Mouse (Mus musculus): ENCODE measurements around the gene Elmo1. TPM values are rescaled to one million over a fixed set of nuclear protein-coding genes. Genes with fewer than 3 reads are reported as not detected.

The Elmo1 gene
- polyA plus RNA-seq, 1 experiment from 2014 or later, result 10.7 TPM

DNA sequence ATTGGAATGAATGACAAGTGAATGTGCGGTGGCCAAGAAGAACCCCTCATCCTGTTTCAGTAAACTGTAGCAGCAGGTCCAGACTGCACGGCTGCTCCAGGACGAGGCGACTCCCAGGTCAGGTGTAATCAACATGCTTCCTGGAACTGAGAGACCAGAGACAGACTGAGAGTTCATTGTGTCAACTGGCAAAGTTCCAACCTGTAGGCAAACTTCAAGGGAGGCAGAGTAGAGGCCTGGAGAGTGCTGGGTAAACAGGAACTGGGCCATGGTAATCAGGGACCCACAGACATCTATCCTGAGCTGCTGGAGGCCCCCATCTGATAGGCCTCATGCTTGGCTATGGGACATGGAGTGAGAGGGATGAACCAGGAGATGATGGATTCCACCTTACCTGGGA lies 57.3 kb downstream of the Elmo1 start:
- peak; percentile 63 for ATAC-seq (replicated peaks; ENCODE audit: insufficient number of reproducible peaks, low FRiP score, low TSS enrichment)
- Histone ChIP-seq H3K9ac (ENCODE audit: low read depth, low read length) (no peak overlapping the region), H3K4me1 (ENCODE audit: control insufficient read depth, insufficient read depth, low read length) (peaks cover 13% of the 10 kb centered on the region), H3K36me3 (ENCODE audit: control insufficient read depth, insufficient read depth, low read length) (no peaks in the 10 kb centered on the region), H3K4me2 (no peak overlapping the region), H3K4me3 (ENCODE audit: low read depth, low read length) (no peak overlapping the region), H3K27me3 (ENCODE audit: control insufficient read depth, insufficient read depth, low read length) (no peaks in the 10 kb centered on the region; the same call in 1 of the 2 replicates), H3K27ac (ENCODE audit: low read depth, low read length) (no peak overlapping the region), H3K9me3 (replicated peaks; ENCODE audit: control insufficient read depth, low read length) (no peaks in the 10 kb centered on the region)
- 64% methylated on average over 4 of the region's 4 CpGs for WGBS (ENCODE audit: insufficient replicate concordance)

- peak; percentile 79 for ATAC-seq (replicated peaks; ENCODE audit: insufficient number of reproducible peaks, low FRiP score, low TSS enrichment)
- H3K9me3 ChIP-seq (replicated peaks; ENCODE audit: control insufficient read depth, low read length), result no peaks in the 10 kb centered on the region
- no peak overlapping the region for H3K9ac ChIP-seq (ENCODE audit: low read depth, low read length)
- no peak overlapping the region for H3K27ac ChIP-seq (ENCODE audit: low read depth, low read length)
- H3K4me3 ChIP-seq (ENCODE audit: low read depth, low read length), result no peak overlapping the region
- H3K4me2 ChIP-seq, result no peak overlapping the region
- 49% methylated on average over 11 of the region's 11 CpGs for WGBS (ENCODE audit: insufficient replicate concordance)
- no peaks in the 10 kb centered on the region; the same call in 1 of the 2 replicates for H3K27me3 ChIP-seq (ENCODE audit: control insufficient read depth, insufficient read depth, low read length)
- H3K4me1 ChIP-seq (ENCODE audit: control insufficient read depth, insufficient read depth, low read length), result peaks cover 13% of the 10 kb centered on the region
- H3K36me3 ChIP-seq (ENCODE audit: control insufficient read depth, insufficient read depth, low read length), result no peaks in the 10 kb centered on the region
Measured at GRCm38 (mm10) chr13:20150130-20150835, 59.9 kb downstream of the Elmo1 start.

GRCm38 (mm10) chr13:20151302-20151978 lies 61.0 kb downstream of the Elmo1 start:
- Histone ChIP-seq H3K4me3 (ENCODE audit: low read depth, low read length) (no peak overlapping the region), H3K9me3 (replicated peaks; ENCODE audit: control insufficient read depth, low read length) (no peaks in the 10 kb centered on the region), H3K9ac (ENCODE audit: low read depth, low read length) (no peak overlapping the region), H3K27me3 (ENCODE audit: control insufficient read depth, insufficient read depth, low read length) (no peaks in the 10 kb centered on the region; the same call in 1 of the 2 replicates), H3K27ac (ENCODE audit: low read depth, low read length) (no peak overlapping the region), H3K4me2 (no peak overlapping the region), H3K36me3 (ENCODE audit: control insufficient read depth, insufficient read depth, low read length) (no peaks in the 10 kb centered on the region), H3K4me1 (ENCODE audit: control insufficient read depth, insufficient read depth, low read length) (peaks cover 11% of the 10 kb centered on the region)
- 41% methylated on average over 4 of the region's 4 CpGs for WGBS (ENCODE audit: insufficient replicate concordance)
- ATAC-seq (replicated peaks; ENCODE audit: insufficient number of reproducible peaks, low FRiP score, low TSS enrichment), result no peak

DNA sequence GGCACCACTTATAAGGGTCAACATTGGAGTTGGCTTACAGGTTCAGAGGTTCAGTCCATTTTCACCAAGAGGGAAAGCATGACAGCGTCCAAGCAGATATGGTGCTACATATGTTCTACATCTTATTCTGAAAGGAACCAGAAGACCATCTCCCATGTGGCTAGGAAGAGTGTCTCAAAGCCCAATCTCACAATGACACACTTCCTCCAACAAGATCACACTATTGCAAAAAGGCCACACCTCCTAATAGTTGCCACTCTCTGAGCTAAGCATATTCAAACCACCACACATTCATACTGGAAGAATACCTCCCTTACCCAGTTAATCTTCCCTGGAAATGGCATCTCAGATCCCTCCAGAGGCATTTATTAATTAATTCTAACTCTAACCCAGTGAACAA lies 66.7 kb downstream of the Elmo1 start:
- Histone ChIP-seq H3K4me3 (ENCODE audit: low read depth, low read length) (no peak overlapping the region), H3K36me3 (ENCODE audit: control insufficient read depth, insufficient read depth, low read length) (no peaks in the 10 kb centered on the region), H3K4me1 (ENCODE audit: control insufficient read depth, insufficient read depth, low read length) (no peaks in the 10 kb centered on the region), H3K9ac (ENCODE audit: low read depth, low read length) (no peak overlapping the region), H3K27me3 (ENCODE audit: control insufficient read depth, insufficient read depth, low read length) (no peaks in the 10 kb centered on the region), H3K27ac (ENCODE audit: low read depth, low read length) (no peak overlapping the region), H3K9me3 (replicated peaks; ENCODE audit: control insufficient read depth, low read length) (no peaks in the 10 kb centered on the region), H3K4me2 (no peak overlapping the region)
- 85% methylated on average over 1 of the region's 1 CpGs for WGBS (ENCODE audit: insufficient replicate concordance)
- no peak for ATAC-seq (replicated peaks; ENCODE audit: insufficient number of reproducible peaks, low FRiP score, low TSS enrichment)

DNA sequence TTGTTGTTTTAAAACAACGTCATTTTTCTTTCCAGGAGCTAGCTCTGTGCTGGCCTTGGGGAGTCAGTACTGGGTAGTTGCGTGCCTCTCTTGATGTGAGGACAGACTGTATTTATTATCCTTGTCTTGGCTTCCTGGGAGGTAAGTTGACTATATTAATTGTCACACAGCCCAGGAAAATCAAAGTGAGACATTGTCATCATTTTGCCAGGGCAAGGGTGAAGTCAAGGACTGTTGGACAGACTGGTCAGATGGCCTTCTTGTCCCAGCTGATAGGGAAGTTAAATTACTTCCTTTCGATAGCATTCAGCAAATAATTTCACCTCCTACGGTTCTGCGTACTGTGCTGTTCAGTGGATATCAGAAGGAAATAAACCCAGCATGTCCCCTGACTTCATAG lies 67.1 kb downstream of the Elmo1 start:
- H3K27ac ChIP-seq (ENCODE audit: low read depth, low read length), result no peak overlapping the region
- no peaks in the 10 kb centered on the region for H3K4me1 ChIP-seq (ENCODE audit: control insufficient read depth, insufficient read depth, low read length)
- no peak for ATAC-seq (replicated peaks; ENCODE audit: insufficient number of reproducible peaks, low FRiP score, low TSS enrichment)
- H3K4me2 ChIP-seq, result no peak overlapping the region
- no peaks in the 10 kb centered on the region for H3K27me3 ChIP-seq (ENCODE audit: control insufficient read depth, insufficient read depth, low read length)
- H3K36me3 ChIP-seq (ENCODE audit: control insufficient read depth, insufficient read depth, low read length), result no peaks in the 10 kb centered on the region
- WGBS (ENCODE audit: insufficient replicate concordance), result 74% methylated on average over 5 of the region's 5 CpGs
- no peak overlapping the region for H3K4me3 ChIP-seq (ENCODE audit: low read depth, low read length)
- no peaks in the 10 kb centered on the region for H3K9me3 ChIP-seq (replicated peaks; ENCODE audit: control insufficient read depth, low read length)
- H3K9ac ChIP-seq (ENCODE audit: low read depth, low read length), result no peak overlapping the region

- H3K36me3 ChIP-seq (ENCODE audit: control insufficient read depth, insufficient read depth, low read length), result no peaks in the 10 kb centered on the region
- 29% methylated on average over 10 of the region's 10 CpGs for WGBS (ENCODE audit: insufficient replicate concordance)
- H3K9me3 ChIP-seq (replicated peaks; ENCODE audit: control insufficient read depth, low read length), result no peaks in the 10 kb centered on the region
- peak overlapping the region; percentile 27 for H3K4me2 ChIP-seq
- H3K4me1 ChIP-seq (ENCODE audit: control insufficient read depth, insufficient read depth, low read length), result peaks cover 11% of the 10 kb centered on the region; the same call in 1 of the 2 replicates
- H3K27me3 ChIP-seq (ENCODE audit: control insufficient read depth, insufficient read depth, low read length), result no peaks in the 10 kb centered on the region
- no peak overlapping the region for H3K9ac ChIP-seq (ENCODE audit: low read depth, low read length)
- H3K4me3 ChIP-seq (ENCODE audit: low read depth, low read length), result no peak overlapping the region
- peak overlapping the region; percentile 1; the same call in 1 of the 2 replicates for H3K27ac ChIP-seq (ENCODE audit: low read depth, low read length)
- peak; percentile 44; the same call in 1 of the 2 replicates for ATAC-seq (replicated peaks; ENCODE audit: insufficient number of reproducible peaks, low FRiP score, low TSS enrichment)
Measured at GRCm38 (mm10) chr13:20163339-20163954, 73.1 kb downstream of the Elmo1 start.

GRCm38 (mm10) chr13:20164837-20165236 lies 74.4 kb downstream of the Elmo1 start:
- Histone ChIP-seq H3K4me2 (no peak overlapping the region), H3K36me3 (ENCODE audit: control insufficient read depth, insufficient read depth, low read length) (no peaks in the 10 kb centered on the region), H3K4me3 (ENCODE audit: low read depth, low read length) (no peak overlapping the region), H3K4me1 (ENCODE audit: control insufficient read depth, insufficient read depth, low read length) (peaks cover 11% of the 10 kb centered on the region; the same call in 1 of the 2 replicates), H3K27me3 (ENCODE audit: control insufficient read depth, insufficient read depth, low read length) (no peaks in the 10 kb centered on the region), H3K27ac (ENCODE audit: low read depth, low read length) (no peak overlapping the region), H3K9me3 (replicated peaks; ENCODE audit: control insufficient read depth, low read length) (no peaks in the 10 kb centered on the region), H3K9ac (ENCODE audit: low read depth, low read length) (no peak overlapping the region)
- WGBS (ENCODE audit: insufficient replicate concordance), result 59% methylated on average over 2 of the region's 2 CpGs
- no peak for ATAC-seq (replicated peaks; ENCODE audit: insufficient number of reproducible peaks, low FRiP score, low TSS enrichment)

- no peaks in the 10 kb centered on the region for H3K27me3 ChIP-seq (ENCODE audit: control insufficient read depth, insufficient read depth, low read length)
- ATAC-seq (replicated peaks; ENCODE audit: insufficient number of reproducible peaks, low FRiP score, low TSS enrichment), result peak; percentile 78
- peaks cover 10% of the 10 kb centered on the region; the same call in 1 of the 2 replicates for H3K4me1 ChIP-seq (ENCODE audit: control insufficient read depth, insufficient read depth, low read length)
- no peak overlapping the region for H3K4me3 ChIP-seq (ENCODE audit: low read depth, low read length)
- H3K4me2 ChIP-seq, result no peak overlapping the region
- 0 out of 2 replicates have a peak overlapping the region, but pooled peaks have one; percentile 5 for H3K9ac ChIP-seq (ENCODE audit: low read depth, low read length)
- peak overlapping the region; percentile 91 for H3K27ac ChIP-seq (ENCODE audit: low read depth, low read length)
- 18% methylated on average over 10 of the region's 10 CpGs for WGBS (ENCODE audit: insufficient replicate concordance)
- no peaks in the 10 kb centered on the region for H3K36me3 ChIP-seq (ENCODE audit: control insufficient read depth, insufficient read depth, low read length)
- H3K9me3 ChIP-seq (replicated peaks; ENCODE audit: control insufficient read depth, low read length), result no peaks in the 10 kb centered on the region
Measured at GRCm38 (mm10) chr13:20173987-20174654, 83.7 kb downstream of the Elmo1 start.
